Mouse (Mus musculus) monocyte, adult 2 months (primary cell): ENCODE measurements around the gene Rptor.

ENCODE experiments used
- DNase-seq, 2 experiments: peaks; one replicate each; pipeline ENCODE4 v3.0.0; 2022; ENCODE audit warnings: low spot score in 2 of 2, low read depth in 1 of 2

Rptor gene

GRCm38 (mm10) chr11:119780290-119780689, 177.6 kb downstream of the Rptor start:
- no peak for DNase-seq

GRCm38 (mm10) chr11:119781165-119781564, 178.5 kb downstream of the Rptor start:
- DNase-seq: no peak

GRCm38 (mm10) chr11:119781726-119782125, 179.0 kb downstream of the Rptor start:
- DNase-seq: no peak

GRCm38 (mm10) chr11:119783653-119784052, 180.9 kb downstream of the Rptor start:
- no peak for DNase-seq

- no peak for DNase-seq
Observed at GRCm38 (mm10) chr11:119784672-119785341, 182.1 kb downstream of the Rptor start.

GRCm38 (mm10) chr11:119785661-119786384, 183.1 kb downstream of the Rptor start:
- DNase-seq: no peak

- DNase-seq: no peak
Observed at GRCm38 (mm10) chr11:119786385-119786880, 183.7 kb downstream of the Rptor start.

GRCm38 (mm10) chr11:119788488-119788887, 185.8 kb downstream of the Rptor start:
- DNase-seq: no peak

GRCm38 (mm10) chr11:119788919-119789713, 186.4 kb downstream of the Rptor start:
- DNase-seq: no peak

- DNase-seq: no peak
Observed at GRCm38 (mm10) chr11:119791923-119792564, 189.3 kb downstream of the Rptor start.

GRCm38 (mm10) chr11:119793378-119793777, 190.7 kb downstream of the Rptor start:
- DNase-seq: no peak

- DNase-seq: no peak
Observed at GRCm38 (mm10) chr11:119794020-119794419, 191.3 kb downstream of the Rptor start.

GRCm38 (mm10) chr11:119794671-119795070, 192.0 kb downstream of the Rptor start:
- no peak for DNase-seq

- no peak for DNase-seq
Observed at GRCm38 (mm10) chr11:119796406-119796805, 193.7 kb downstream of the Rptor start.

- DNase-seq: no peak
Observed at GRCm38 (mm10) chr11:119796846-119797245, 194.1 kb downstream of the Rptor start.

GRCm38 (mm10) chr11:119799536-119799935, 196.8 kb downstream of the Rptor start:
- no peak for DNase-seq

- no peak for DNase-seq
Observed at GRCm38 (mm10) chr11:119801855-119802254, 199.2 kb downstream of the Rptor start.

- DNase-seq: no peak
Observed at GRCm38 (mm10) chr11:119802947-119803346, 200.2 kb downstream of the Rptor start.

GRCm38 (mm10) chr11:119804392-119804791, 201.7 kb downstream of the Rptor start:
- DNase-seq: no peak

GRCm38 (mm10) chr11:119805112-119805750, 202.5 kb downstream of the Rptor start:
- no peak for DNase-seq

- no peak for DNase-seq
Observed at GRCm38 (mm10) chr11:119806539-119806938, 203.8 kb downstream of the Rptor start.
